Mouse (Mus musculus): Measurements from ENCODE around the gene Ddb2. TPM values are rescaled to one million over a fixed set of nuclear protein-coding genes. Genes with fewer than 3 reads are reported as not detected.
"Not testable (repeated sequence)": the region's sequence is repeated elsewhere in the genome, so short reads cannot be mapped to it uniquely, and the experiment has no call there.

Ddb2 gene
- total RNA-seq, 1 experiment from 2014 or later = 13.2 TPM

DNA sequence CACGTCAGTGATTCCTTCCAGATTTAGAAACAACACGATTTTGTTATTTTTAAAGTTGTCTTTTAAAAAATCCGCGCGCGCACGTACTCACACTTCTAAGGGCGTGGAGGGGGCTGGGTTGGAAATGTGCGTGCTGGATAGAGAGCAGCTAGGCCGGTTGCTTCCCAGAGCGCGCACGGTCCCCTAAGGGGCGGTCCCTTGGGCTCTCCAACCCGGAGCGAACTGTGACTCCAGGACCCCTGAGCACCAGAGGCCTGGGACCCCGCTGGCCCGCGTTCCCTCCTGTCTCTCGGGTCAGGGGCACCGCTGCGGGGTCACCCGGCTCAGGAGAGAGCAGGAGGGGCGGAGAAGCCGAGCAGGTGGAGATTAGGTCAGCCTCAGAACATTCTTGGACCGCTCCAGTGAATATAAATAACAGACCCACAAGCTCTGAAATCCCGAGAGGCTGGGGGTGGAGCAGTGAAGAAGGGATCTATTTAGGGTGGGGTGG, 18.9 kb upstream of the Ddb2 start, which contains the start of gene Pacsin3:
Gene Pacsin3 (plus strand): TSS at position 294 of the 490 bp plus-strand sequence.
- no peak for DNase-seq

DNA sequence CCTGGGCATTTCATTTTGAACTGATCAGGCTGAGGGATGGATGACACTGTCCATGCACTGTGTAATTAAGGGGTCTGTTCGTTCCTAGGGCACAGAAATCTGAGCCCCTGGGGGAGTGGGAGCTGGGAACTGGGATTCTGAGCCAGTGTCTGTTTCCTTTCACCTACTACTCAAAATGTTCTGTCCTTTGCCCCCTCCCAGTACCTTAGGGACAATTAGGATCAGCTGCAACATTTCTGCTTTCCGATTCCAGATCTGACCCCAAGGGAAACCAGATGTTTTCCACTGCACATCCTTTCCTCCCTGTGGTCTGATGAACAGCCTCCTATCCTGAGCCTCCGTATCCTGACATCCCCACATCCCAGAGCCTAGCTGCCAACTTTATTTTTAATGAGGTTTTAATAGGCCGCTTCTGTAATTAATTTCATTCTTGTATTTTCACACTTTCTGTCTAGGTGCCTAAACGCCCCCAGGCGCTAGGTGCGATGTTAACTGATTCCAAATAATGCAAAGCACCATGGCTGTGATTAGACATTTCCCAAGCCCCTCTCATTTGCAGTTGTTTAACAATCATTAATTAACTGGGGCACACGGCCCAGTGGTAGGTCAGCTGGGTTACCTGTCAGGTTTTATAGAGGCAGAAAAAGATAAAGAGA, 18.1 kb upstream of the Ddb2 start:
- DNase-seq = no peak

DNA sequence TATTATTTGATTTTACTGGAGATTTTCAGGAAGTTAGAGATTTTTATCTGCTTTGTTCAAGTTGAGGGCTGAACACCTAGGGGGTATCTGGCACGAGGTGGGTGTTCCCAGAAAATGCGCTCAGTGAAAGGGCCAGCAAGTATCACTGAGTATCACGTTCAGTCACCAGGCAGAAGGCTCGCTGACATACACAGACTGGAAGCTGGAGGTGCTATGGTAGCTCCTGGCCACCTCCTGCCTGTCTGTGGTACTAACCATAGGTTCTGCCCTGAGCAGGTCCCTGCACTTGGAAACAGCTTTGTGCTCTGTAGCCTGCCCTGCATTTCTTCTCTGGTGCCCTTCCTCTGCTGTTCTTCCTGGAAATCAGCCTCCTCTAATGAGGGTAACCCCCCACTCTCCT, 15.7 kb upstream of the Ddb2 start:
- no peak for DNase-seq

DNA sequence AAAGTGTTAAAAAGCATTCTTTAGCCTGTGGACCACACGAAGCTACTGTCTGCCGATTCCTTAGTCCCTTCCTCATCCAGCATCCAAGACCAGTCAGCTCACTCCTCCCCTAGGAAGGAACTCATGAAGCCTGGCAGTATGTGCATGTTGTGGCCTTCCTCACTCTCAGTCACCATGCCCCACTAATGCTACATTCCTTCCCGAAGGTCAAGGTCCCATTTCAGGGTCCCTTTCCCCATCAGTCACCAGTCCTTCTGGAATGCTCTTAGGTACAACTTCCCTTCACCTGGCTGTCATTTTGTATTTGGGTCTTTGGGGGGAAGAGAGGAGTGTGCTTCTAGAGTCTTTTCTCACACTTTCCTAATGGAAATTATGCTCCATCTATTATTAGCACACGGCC, 15.2 kb upstream of the Ddb2 start:
- DNase-seq = no peak

DNA sequence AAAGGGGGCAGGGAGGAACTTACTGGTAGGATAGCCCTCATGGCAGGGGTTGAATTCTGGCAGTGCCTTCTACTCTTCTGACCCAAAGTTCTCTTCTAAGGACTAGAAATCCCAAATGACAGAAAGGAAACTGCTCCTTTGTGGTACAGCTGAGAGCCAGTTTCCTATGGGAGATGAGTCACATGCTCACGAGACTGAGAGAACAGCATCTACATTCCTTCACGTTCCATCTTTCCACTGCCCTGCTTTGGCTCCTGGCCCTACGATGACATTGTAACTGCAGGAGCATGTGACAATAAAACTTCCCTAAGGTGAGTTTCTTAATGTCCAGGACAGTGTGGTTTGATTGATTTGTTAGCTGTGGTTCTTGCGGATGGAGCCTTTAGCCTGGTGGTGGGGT, 11.6 kb upstream of the Ddb2 start:
- no peak for DNase-seq

DNA sequence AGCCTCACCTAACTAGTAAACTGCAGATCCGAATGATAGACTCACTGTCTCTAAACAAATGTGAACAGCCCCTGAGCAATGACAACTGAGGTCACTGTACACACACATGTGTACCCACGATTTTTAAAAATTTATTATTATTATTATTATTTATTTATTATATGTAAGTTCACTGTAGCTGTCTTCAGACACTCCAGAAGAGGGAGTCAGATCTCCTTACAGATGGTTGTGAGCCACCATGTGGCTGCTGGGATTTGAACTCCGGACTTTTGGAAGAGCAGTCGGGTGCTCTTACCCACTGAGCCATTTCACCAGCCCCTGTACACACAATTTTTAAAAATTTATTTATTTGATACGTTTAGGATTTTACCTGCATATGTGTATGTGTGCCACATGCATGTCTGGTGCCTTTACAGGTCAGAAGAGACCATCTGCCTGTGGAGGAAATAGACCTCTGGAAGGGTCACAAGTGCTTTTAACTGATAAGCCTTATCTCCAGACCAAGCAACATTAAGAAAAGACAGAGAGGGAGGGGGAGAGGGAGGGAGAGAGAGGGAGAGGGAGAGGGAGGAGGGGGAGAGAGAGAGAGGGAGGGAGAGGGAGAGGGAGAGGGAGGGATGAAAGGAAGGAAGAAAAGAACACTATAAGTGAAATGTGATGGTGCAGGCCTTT, 7.9 kb upstream of the Ddb2 start:
- no peak for DNase-seq

DNA sequence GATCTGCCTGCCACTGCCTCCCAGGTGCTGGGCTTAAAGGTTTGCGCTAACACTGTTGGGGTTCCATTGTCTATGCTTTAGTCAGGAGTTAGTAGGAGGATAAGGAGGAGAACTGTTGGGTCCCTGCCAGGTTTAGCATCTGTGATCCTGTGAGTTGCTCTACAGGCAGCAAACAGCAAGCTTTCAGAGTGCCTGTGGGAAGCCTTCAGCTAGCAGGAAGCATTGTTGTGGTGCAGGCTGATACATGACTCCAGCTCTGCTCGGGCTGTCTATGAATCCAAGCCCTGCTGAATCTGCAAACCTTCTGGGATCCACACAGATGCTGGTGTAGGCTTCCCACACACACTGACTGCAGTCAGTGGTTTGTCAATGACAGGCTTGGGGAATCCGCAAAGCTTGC, 6.6 kb upstream of the Ddb2 start:
- DNase-seq = no peak

DNA sequence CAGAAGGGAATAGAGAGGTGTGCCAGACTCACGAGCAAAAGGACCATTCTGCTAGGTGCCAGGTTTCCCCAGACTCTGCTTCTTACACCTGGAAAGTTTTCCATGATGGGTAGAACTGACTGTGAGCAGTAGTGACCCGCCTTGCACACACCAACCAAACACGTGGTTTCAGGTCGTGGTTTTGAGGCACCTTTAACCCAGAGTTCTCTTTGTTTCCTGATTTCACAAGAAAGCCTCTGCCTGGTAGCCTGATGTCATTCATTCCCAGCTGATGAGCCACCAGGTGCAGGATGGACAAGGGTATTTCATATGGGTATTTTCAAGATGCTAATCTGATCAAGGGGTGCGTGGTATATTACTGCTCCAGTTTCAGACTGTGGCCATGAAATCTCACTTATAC, 5.8 kb upstream of the Ddb2 start:
- no peak for DNase-seq

DNA sequence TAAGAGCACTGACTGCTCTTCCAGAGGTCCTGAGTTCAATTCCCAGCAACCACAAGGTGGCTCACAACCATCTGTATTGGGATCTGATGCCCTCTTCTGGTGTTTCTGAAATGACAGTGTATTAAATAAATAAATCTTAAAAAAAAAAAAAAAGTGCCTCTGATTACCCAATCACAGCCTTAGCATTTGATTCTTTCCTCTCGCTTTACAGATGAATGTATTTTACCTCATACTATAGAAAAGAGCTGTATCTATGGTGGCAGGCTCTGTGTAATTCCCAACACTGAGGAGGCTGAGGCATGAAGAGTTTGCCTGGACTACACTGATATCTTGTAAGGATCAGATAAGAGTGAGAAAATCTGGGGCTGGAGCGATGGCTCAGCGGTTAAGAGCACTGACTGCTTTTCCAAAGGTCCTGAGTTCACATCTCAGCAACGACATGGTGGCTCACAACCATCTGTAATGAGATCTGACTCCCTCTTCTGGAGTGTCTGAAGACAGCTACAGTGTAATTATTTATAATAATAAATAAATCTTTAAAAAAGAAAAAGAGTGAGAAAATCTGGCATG, 814 bp upstream of the Ddb2 start:
- not testable (repeated sequence) for DNase-seq

DNA sequence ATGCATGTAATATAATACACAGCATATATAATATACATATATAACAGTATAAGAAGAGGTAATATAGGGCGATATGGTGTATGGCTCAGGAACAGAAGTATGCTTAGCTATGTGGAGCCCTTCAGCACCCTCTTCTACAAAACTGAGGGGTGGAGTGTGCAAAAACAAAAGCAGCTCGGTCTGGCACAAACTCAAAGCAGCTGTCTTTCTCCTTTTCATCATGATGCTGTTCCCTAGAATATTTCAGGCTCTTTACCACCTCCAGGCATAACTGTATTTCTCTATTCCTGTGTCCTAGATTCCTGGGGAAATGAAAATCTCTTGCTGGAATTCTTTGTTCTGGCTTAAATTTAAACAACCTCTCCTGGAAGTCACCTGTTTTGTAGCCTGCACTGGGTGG, 7.0 kb downstream of the Ddb2 start:
- DNase-seq = no peak

DNA sequence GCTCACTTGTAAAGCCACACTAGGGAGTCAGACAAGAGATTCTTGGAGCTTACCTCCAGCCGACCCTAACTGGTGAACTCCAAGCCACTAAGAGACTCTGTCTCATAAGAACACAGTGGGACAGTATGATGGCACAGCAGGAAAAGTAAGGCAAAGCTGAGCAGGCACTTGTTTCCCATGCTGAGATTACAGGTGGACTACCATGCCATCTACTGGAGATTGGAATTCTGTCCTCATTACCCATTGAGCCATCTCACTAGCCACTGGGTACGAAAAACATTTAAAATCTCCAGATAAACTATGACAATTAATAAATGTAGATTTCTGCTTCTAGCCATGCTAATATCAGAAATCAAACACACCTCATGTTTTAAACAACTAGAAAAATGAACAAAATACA, 13.2 kb downstream of the Ddb2 start:
- DNase-seq = no peak

DNA sequence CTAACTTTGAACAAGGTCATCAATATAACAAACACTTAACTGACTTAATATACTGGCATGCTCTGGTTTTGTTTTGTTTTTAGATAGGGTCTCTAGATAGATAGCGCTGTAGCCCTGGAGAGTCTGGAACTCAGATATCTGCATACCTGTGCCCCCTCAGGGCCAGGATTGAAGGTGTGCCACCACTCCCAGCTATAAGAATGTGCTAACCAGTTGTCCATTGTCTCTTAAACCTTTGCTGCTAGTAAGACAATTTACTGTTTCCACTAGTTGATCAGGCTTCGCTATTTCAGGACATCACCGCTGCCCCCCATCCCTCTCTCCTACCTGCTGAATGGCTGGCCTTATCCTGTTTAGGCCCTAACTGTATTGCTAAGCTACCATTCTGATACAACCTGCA, 16.3 kb downstream of the Ddb2 start:
- DNase-seq = no peak

DNA sequence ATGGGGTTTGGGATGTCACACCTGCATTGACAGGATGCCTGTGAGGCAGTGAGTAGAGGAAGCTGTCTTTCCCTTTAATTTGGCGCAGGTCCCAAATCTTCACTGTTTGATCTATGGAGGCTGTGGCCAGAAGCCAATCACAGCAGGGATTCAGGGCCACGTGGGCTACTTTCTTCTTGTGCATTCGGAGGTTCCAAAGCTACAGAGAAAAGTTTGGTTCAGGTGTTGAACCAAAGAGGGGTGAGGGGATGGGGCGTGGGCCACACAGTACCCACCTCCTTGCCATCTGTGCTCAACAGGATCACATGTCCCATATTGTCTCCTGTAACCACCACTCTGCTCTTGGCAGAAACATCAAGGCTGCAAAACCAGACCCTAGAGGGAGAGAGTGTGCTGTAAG, 19.8 kb downstream of the Ddb2 start:
- DNase-seq = no peak

DNA sequence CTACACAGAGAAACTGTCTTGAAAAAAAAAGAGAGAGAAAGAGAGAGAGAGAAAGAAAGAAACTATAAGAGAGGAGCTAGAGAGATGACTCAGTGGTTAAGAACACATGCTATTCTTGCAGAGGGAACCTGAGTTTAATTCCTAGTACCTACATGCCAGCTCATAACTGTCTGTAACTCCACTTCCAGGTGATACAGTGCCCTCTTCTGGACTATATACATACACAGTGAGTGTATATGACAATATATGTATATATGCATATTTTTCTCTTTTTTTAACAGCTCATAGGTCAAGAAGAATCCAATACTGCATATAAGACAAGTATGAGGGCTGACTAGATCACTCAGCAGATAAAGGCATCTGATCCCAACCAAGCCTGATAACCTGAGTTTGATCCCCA, 23.5 kb downstream of the Ddb2 start:
- DNase-seq = no peak

DNA sequence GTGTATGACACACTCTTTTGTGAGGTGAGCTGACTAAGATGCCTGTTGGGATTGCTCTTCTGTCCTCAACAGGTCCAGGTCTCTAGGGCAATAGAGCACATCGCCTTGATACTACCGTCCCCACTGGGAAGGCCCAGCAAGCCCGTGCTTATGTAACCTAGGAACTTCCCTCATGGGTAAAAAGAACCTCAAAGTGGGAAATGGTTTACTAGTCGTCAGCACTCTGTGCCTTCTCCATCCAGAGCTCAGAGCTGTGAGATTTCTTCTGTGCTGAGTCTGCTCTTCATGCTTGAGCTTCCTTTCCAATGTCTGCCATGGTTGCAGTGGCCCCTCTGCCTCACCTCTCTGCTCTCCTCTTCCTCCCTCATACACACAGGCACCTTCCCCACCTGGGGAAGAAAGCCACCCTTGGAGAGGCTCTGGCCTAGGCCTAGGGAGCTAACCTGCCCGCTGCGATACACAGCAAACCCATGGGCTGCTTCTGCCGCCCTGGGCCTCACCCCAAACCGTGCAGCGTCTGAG, 30.5 kb downstream of the Ddb2 start:
- DNase-seq = no peak

DNA sequence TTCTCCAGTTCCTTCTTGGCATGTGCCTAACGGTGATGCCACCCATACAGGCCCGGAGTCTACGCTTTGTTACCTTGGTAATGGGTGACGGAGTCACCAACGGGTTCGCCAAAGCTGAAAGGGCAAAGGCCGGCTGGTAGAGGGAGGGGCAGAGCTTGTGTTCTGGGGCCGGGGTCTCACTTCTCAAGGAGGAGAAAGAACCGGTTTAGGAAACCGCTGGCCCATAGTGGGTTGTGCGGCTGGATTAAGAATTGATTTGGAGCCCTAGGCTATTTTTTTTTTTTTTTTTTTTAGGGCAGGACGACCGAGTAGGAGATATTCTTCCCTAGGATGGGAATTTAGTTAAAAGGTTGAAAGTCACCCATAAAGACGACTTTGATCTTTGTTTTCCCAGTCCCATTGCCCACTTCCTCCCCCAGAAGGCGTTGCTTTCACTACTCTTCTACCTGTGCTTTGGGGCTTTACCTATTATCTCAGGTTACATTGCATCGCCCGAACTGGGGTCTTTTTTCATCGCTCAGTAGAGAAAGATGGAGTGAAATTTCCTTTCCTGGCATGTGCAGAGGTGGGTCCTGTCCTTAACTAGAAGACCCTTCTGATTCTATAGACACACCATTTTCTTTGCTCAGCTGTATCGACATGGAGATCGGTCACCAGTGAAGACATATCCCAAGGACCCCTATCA, 33.7 kb downstream of the Ddb2 start:
- DNase-seq = no peak

DNA sequence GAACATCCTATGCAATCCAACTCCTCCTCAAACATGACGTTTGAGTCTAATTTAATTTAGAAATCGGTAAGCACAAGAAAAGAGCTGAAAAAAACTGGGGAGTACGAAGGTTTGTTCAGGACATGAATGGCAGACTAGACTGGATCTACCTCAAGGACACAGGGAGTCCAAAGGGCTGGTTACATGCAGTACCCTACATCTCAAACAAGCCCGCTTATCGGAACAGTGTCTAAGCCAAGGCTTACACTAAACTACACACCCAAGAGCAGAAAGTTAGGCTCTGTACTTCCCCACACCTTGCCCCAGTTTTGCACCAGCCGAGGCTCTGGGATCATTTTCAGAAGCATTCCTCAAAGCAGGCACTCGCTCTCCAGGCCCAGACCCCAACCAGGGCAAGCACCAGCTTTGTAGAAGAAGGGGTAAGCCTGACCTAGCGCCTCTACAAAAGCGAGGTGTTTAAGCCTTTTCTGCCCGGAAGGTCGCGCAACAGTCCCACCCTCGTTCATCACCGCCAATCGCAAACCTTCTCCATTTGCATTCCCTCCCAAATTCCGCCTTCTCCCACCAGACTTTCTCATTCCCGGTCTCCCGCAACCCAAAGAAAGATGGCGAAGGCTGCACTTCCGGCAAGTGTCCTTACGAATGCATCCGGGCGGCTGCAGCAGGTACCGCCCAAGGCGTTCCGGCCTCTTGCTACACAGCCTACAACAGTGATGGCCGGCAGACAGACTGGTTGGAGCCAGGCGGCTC, 34.4 kb downstream of the Ddb2 start, which contains the start of the genes Nr1h3 and Acp2:
Gene Nr1h3 (minus strand): TSS at position 613 of the 750 bp plus-strand sequence.
Gene Acp2 (plus strand): TSS at position 664 of the 750 bp plus-strand sequence.
- peak; percentile 88 for DNase-seq

DNA sequence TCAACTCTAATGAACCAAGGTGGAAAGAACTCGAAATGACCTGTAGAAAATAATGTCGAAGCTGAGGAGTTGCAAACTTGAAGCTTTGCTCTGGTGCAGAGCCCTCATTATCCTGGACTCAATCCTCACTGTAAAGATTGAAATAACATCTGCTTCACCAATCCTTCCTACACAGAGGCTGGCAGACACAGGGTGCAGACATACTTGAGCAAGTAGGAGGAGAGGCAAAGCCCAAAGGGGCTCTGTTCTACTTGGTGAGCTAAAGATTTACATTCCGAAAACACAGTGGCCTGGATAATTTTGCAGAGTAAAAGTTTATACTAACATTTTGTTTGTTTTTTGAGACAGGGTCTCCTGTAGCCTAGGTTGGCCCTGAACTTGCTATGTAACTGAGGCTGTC, 37.9 kb downstream of the Ddb2 start:
- no peak for DNase-seq

DNA sequence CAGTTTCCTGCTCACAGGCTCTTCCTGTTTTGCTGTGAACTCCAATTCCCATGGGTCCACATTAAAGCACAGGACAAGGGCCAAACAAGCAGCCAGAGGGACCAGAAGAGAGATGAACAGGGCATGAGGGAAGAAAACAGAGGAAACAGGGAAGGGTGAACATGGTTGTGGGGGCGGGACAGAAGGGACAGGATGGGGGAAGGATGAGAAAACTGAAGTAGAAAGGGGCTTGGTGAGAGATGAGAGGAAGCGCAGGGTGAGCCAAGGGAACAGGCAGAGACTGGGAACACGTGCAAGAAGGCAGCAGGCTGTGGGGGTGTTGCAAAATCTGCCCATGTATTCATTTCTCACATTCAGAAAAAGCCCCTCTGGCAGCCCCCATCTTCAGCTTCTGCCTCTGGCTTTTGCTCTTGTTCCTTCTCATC, 40.2 kb downstream of the Ddb2 start:
- DNase-seq = no peak

DNA sequence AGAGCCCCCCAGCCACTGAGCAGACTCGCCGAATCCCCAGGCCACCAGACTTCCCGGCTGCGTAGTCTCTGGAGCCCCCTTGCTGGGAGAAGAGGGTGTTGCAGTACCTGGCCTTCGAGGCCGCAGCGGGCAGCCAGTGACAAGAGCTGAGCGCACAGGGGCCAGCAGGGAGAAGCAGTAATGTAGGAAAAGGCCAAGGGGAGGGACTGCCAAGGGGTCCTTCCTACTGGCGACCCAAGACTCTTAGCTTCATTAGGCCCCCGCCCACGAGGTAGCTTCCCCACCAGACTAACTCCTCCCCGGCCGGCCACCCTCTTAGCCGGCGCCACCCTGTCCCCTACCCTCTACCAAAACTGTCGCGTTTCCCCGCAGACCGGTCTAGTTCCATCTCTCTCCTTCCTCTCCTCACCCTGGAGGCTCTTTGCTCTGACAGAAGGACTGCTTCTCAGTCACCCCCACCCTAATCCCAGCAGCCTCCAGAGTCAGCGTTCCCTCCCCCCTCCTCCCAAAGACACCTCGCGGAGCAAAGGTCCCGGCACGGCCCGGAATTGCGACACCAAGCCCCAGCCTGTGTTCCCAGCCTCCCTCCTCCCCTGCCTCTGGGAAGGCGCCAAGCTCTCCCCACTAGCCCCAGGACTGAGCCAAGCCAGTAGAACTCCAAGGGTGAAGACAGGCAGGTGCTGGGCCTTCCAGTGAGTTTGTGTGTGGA, 42.0 kb downstream of the Ddb2 start:
- DNase-seq = peak; percentile 85

DNA sequence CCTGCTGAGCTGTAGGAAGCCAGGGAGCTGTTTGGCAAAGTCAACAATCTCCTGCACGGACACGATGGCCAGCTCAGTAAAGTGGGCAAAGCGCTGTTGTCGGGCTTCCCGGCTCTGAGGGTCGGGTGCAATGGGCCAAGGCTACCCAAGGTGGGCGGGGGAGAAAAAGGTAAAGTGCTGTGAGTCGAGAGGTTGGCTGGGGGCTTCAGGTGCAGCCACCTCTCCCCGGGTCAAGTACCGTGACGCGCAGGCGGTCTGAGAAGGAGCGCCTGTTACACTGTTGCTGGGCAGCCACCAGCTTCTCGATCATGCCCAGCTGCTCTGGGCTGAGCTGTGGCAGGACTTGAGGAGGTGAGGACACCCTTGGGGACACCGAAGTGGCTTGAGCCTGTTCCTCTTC, 46.3 kb downstream of the Ddb2 start:
- DNase-seq = no peak
